Mouse (Mus musculus) forebrain, embryonic 15.5 days (tissue): ENCODE results near the gene Zfp827. TPM values are rescaled to one million over a fixed set of nuclear protein-coding genes. Genes with fewer than 3 reads are reported as not detected.

Source experiments
- ATAC-seq: fragments of 200-750 bp; cut with Nextera tagmentation; replicated peaks from 2 replicates; pipeline ENCODE4 v1.8.0; 2017; ENCODE audit warnings: mild to moderate bottlenecking, moderate TSS enrichment, moderate library complexity
- H3K27ac ChIP-seq: fragments of 300-500 bp; sonication (generic); replicated peaks from 2 replicates; pipeline ENCODE4 v1.5.1; 2015; ENCODE audit warnings: mild to moderate bottlenecking, inconsistent platforms
- H3K27me3 ChIP-seq: fragments of 300-500 bp; sonication (generic); 2 replicates; pipeline ENCODE4 v1.6.1; 2015; ENCODE audit warnings: inconsistent platforms
- H3K36me3 ChIP-seq: fragments of 300-500 bp; sonication (generic); 2 replicates; pipeline ENCODE4 v1.6.1; 2015; ENCODE audit warnings: mild to moderate bottlenecking, inconsistent platforms
- H3K4me1 ChIP-seq: fragments of 300-500 bp; sonication (generic); 2 replicates; pipeline ENCODE4 v1.6.1; 2015; ENCODE audit warnings: inconsistent platforms
- H3K4me2 ChIP-seq: fragments of 300-500 bp; sonication (generic); replicated peaks from 2 replicates; pipeline ENCODE4 v1.6.1; 2015; ENCODE audit warnings: mild to moderate bottlenecking, inconsistent platforms
- H3K4me3 ChIP-seq: fragments of 300-500 bp; sonication (generic); 2 replicates; pipeline ENCODE4 v1.5.1; 2015; ENCODE audit warnings: mild to moderate bottlenecking, inconsistent platforms
- H3K9ac ChIP-seq: fragments of 300-500 bp; sonication (generic); replicated peaks from 2 replicates; pipeline ENCODE4 v1.6.1; 2015; ENCODE audit warnings: mild to moderate bottlenecking, inconsistent platforms
- H3K9me3 ChIP-seq: fragments of 300-500 bp; sonication (generic); 2 replicates; pipeline ENCODE4 v1.6.1; 2016; ENCODE audit warnings: inconsistent platforms
- WGBS: fragments of 180-500 bp; shearing (Covaris S2); methylation state at CpG from one replicate; pipeline ENCODE4 v1.1.7; 2015; ENCODE audit warnings: mixed read lengths; 5-methylcytosine and 5-hydroxymethylcytosine counted together
- polyA plus RNA-seq: library from polyadenylated mRNA; unstranded; fragments of >200 nt; fragmentation: Nextera tagmentation; extraction: Ambion mirVana; gene quantifications from 2 replicates; pipeline ENCODE4 v1.2.1, GENCODE M21; 2015

Gene Zfp827
- polyA plus RNA-seq, 1 experiment from 2014 or later: 10.9 TPM

- Histone ChIP-seq H3K4me2 (peak overlapping the region; percentile 63), H3K27me3 (no peaks in the 10 kb centered on the region), H3K36me3 (no peaks in the 10 kb centered on the region), H3K27ac (peak overlapping the region; percentile 49; the same call in 1 of the 2 replicates), H3K4me3 (peak overlapping the region; percentile 41), H3K4me1 (peaks cover 36% of the 10 kb centered on the region), H3K9me3 (no peaks in the 10 kb centered on the region), H3K9ac (peak overlapping the region; percentile 47)
- 6% methylated on average over 27 of the region's 27 CpGs for WGBS
- ATAC-seq: peak; percentile 81
Observed at GRCm38 (mm10) chr8:79209641-79210358, 181.6 kb downstream of the Zfp827 start.

- Histone ChIP-seq H3K36me3 (no peaks in the 10 kb centered on the region), H3K4me2 (no peak overlapping the region), H3K9me3 (no peaks in the 10 kb centered on the region), H3K4me3 (no peak overlapping the region), H3K27me3 (no peaks in the 10 kb centered on the region), H3K9ac (no peak overlapping the region), H3K27ac (no peak overlapping the region), H3K4me1 (peaks cover 36% of the 10 kb centered on the region)
- ATAC-seq: no peak
- 65% methylated on average over 9 of the region's 9 CpGs for WGBS
Observed at GRCm38 (mm10) chr8:79211630-79212029, 183.4 kb downstream of the Zfp827 start.

DNA sequence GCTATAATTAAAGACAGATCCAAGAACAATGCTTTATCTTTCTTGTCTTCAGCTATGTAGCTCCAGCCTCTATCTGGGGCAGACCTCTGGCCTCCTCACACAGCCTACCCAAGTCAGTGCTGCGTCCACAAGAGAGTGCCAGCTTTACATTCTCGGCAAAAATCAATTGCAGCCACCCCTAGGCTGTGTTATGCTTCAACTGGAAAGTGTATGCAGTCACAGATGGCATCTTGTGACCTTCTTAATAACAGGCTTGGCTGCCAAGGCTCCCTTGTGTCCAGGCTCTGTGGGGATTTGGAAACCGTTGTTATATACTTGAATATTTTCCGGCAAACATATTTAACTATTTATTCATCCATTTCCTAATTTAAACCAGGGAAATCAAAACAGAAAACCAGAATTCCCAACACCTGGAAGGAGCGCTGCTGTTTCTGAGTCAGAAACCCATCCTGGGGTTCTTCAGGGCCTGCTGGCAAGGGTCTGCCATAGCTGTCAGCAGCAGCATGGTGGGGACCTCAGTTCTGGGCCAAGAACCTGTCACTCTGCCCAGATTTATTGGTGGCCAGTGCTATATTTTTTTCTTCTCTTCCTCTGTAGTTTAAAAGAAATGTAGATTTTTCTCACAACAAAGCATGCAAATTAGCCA is 194.0 kb downstream of the Zfp827 start:
- H3K36me3 ChIP-seq: no peaks in the 10 kb centered on the region
- no peaks in the 10 kb centered on the region for H3K9me3 ChIP-seq
- H3K4me1 ChIP-seq: 0 out of 2 replicates have a peak, but pooled peaks cover 5% of the 10 kb centered on the region
- H3K9ac ChIP-seq: no peak overlapping the region
- no peak overlapping the region for H3K27ac ChIP-seq
- no peaks in the 10 kb centered on the region for H3K27me3 ChIP-seq
- H3K4me3 ChIP-seq: no peak overlapping the region
- peak; percentile 32; the same call in 1 of the 2 replicates for ATAC-seq
- no peak overlapping the region for H3K4me2 ChIP-seq
- 66% methylated on average over 5 of the region's 5 CpGs for WGBS

DNA sequence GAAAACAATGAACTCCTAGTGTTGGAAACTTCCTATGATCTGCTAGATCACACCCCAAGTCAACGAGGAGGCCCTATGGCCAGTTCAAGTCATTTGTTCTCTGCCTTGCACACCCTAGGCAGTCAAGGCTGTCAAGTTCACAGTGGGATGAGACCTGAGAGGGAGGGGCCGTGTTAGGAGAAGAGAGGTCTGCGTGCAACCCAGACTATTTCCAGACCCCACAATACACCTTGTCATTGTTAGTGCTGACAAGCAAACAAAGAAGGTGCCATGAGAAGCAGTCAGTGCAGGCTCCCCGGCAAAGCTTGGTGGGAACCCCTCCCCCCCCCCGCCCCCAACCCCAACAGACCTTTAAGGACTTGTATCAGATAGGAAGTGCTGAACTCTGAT is 194.5 kb downstream of the Zfp827 start:
- H3K4me3 ChIP-seq: no peak overlapping the region
- H3K4me2 ChIP-seq: no peak overlapping the region
- no peak overlapping the region for H3K9ac ChIP-seq
- no peaks in the 10 kb centered on the region for H3K36me3 ChIP-seq
- H3K27me3 ChIP-seq: no peaks in the 10 kb centered on the region
- no peak overlapping the region for H3K27ac ChIP-seq
- no peak for ATAC-seq
- no peaks in the 10 kb centered on the region for H3K9me3 ChIP-seq
- 0 out of 2 replicates have a peak, but pooled peaks cover 5% of the 10 kb centered on the region for H3K4me1 ChIP-seq
- 55% methylated on average over 5 of the region's 5 CpGs for WGBS

DNA sequence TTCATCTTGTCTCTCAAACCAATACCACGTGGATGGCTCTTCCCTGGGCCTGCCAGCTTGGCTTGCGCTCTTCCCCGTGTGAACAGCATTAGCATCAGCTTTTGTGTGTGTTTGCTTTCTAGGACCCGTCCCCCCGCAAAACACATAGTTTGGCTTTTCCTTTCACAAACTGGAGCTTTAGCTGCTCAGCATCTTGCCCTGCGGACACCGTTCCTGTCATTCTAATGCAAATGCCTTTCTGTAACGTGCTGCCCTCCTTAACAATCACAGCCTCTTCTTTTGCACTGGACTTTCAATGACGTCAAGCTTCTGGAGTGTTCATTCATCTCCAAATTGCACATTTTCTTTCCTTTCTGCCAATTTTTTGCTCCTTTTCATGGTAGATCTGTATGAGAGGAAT is 196.1 kb downstream of the Zfp827 start:
- Histone ChIP-seq H3K9me3 (no peaks in the 10 kb centered on the region), H3K4me1 (0 out of 2 replicates have a peak, but pooled peaks cover 5% of the 10 kb centered on the region), H3K4me2 (no peak overlapping the region), H3K9ac (no peak overlapping the region), H3K27ac (no peak overlapping the region), H3K4me3 (no peak overlapping the region), H3K27me3 (no peaks in the 10 kb centered on the region), H3K36me3 (no peaks in the 10 kb centered on the region)
- no peak; the same call in 1 of the 2 replicates for ATAC-seq
- WGBS: 16% methylated on average over 9 of the region's 9 CpGs

- H3K4me3 ChIP-seq: no peak overlapping the region
- H3K27ac ChIP-seq: no peak overlapping the region
- no peak overlapping the region for H3K4me2 ChIP-seq
- H3K36me3 ChIP-seq: no peaks in the 10 kb centered on the region
- ATAC-seq: no peak
- no peak overlapping the region for H3K9ac ChIP-seq
- H3K27me3 ChIP-seq: no peaks in the 10 kb centered on the region
- WGBS: 90% methylated on average over 7 of the region's 7 CpGs
- H3K9me3 ChIP-seq: no peaks in the 10 kb centered on the region
- H3K4me1 ChIP-seq: 0 out of 2 replicates have a peak, but pooled peaks cover 5% of the 10 kb centered on the region
Observed at GRCm38 (mm10) chr8:79225586-79225985, 197.3 kb downstream of the Zfp827 start.

GRCm38 (mm10) chr8:79226046-79226445 is 197.8 kb downstream of the Zfp827 start:
- WGBS: 96% methylated on average over 3 of the region's 3 CpGs
- Histone ChIP-seq H3K4me2 (no peak overlapping the region), H3K27ac (no peak overlapping the region), H3K4me1 (0 out of 2 replicates have a peak, but pooled peaks cover 5% of the 10 kb centered on the region), H3K9ac (no peak overlapping the region), H3K36me3 (no peaks in the 10 kb centered on the region), H3K4me3 (no peak overlapping the region), H3K27me3 (no peaks in the 10 kb centered on the region), H3K9me3 (no peaks in the 10 kb centered on the region)
- no peak for ATAC-seq

DNA sequence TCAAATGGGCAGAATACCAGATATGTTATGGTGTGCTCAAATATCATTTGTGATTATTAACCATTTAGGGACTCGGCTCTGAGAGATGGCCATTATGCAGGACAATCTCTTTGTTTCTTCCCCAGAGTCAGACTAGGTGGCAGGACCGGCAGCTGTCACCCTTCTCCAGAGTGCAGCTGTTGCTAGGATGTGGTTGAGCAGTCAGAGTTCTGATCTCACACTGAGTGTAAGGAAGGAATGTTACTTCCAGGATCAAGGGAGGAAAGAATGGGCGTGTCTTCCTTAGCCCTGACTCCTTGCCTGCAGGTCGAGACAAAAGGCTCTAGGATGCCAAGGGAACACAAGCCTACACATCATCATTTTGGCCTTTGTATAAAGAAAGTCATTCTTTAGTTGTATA is 199.0 kb downstream of the Zfp827 start:
- Histone ChIP-seq H3K4me2 (no peak overlapping the region), H3K9ac (no peak overlapping the region), H3K4me1 (0 out of 2 replicates have a peak, but pooled peaks cover 5% of the 10 kb centered on the region), H3K9me3 (no peaks in the 10 kb centered on the region), H3K36me3 (no peaks in the 10 kb centered on the region), H3K27me3 (no peaks in the 10 kb centered on the region), H3K4me3 (no peak overlapping the region), H3K27ac (no peak overlapping the region)
- ATAC-seq: no peak
- WGBS: 83% methylated on average over 4 of the region's 4 CpGs

GRCm38 (mm10) chr8:79227916-79228315 is 199.7 kb downstream of the Zfp827 start:
- Histone ChIP-seq H3K36me3 (no peaks in the 10 kb centered on the region), H3K9ac (no peak overlapping the region), H3K27ac (no peak overlapping the region), H3K4me3 (no peak overlapping the region), H3K9me3 (no peaks in the 10 kb centered on the region), H3K4me2 (no peak overlapping the region), H3K27me3 (no peaks in the 10 kb centered on the region), H3K4me1 (no peaks in the 10 kb centered on the region)
- no peak for ATAC-seq
- WGBS: 92% methylated on average over 3 of the region's 3 CpGs

DNA sequence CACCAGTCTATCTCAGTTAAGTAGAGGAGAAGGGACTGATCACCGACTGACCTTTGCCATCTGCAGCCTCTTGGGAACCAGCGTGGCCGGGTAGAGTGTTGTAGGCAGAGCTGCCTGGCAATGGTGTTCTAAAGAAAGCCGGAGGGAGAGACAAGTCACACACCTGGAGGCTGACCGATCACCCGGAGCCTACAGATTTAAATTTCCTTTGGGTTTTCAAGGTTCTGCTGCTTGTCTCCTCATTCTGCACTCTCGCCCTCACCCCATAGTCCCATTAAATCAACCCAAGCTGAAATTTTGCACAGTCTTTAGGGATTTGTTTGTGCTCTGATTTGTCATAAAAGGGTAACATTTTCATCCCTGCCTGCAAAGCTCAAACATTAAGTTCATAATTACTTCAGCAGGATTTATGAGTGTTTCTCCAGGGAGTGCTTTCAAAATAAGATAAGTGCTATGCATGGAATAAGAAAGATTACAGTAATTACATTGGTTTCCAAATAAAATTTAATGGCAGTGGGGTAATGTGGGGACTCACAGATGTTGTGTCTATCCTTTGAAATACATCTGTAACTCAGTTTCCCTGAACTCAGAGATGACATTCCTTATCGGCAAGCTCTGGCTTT is 201.1 kb downstream of the Zfp827 start:
- no peaks in the 10 kb centered on the region for H3K36me3 ChIP-seq
- 91% methylated on average over 8 of the region's 8 CpGs for WGBS
- H3K27me3 ChIP-seq: no peaks in the 10 kb centered on the region
- no peaks in the 10 kb centered on the region for H3K9me3 ChIP-seq
- no peaks in the 10 kb centered on the region for H3K4me1 ChIP-seq
- H3K4me3 ChIP-seq: no peak overlapping the region
- H3K4me2 ChIP-seq: no peak overlapping the region
- ATAC-seq: no peak
- H3K9ac ChIP-seq: no peak overlapping the region
- no peak overlapping the region for H3K27ac ChIP-seq

GRCm38 (mm10) chr8:79239320-79239719 is 211.1 kb downstream of the Zfp827 start:
- Histone ChIP-seq H3K4me3 (no peak overlapping the region), H3K27me3 (no peaks in the 10 kb centered on the region), H3K9ac (no peak overlapping the region), H3K36me3 (no peaks in the 10 kb centered on the region), H3K4me2 (no peak overlapping the region), H3K27ac (no peak overlapping the region), H3K9me3 (no peaks in the 10 kb centered on the region), H3K4me1 (no peaks in the 10 kb centered on the region)
- ATAC-seq: no peak
- 89% methylated on average over 3 of the region's 3 CpGs for WGBS

DNA sequence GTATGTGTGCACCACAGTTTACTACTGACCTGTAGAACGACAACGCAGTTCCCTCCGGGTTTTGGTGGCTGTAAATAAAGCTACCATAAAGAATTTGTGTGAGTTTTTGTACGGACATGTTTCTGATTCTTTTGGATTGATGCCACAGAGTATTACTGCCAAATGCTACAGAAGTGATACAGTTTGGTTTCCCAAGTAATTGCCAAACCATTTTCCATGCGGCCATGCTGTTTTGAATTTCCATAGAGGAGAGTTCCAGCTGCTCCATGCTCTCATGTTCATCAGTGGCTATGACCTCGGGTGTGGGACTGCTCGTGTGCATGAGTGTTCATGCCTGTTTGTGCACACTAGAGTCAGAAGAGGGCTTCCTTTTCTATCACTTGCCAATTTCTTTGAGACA is 211.8 kb downstream of the Zfp827 start:
- Histone ChIP-seq H3K27me3 (no peaks in the 10 kb centered on the region), H3K4me1 (no peaks in the 10 kb centered on the region), H3K4me3 (no peak overlapping the region), H3K9me3 (no peaks in the 10 kb centered on the region), H3K9ac (no peak overlapping the region), H3K4me2 (no peak overlapping the region), H3K36me3 (no peaks in the 10 kb centered on the region), H3K27ac (no peak overlapping the region)
- WGBS: 69% methylated on average over 7 of the region's 7 CpGs
- no peak for ATAC-seq
